Mouse (Mus musculus): ENCODE results near the gene Olfr502.
"Not testable (repeated sequence)": the region's sequence is repeated elsewhere in the genome, so short reads cannot be mapped to it uniquely, and the experiment has no call there.

Gene Olfr502

GRCm38 (mm10) chr7:108524965-108525364, at the start of gene Olfr502:
Olfr502 (minus strand) TSS chr7:108525065.
- no peak for DNase-seq

GRCm38 (mm10) chr7:108565693-108566092, 40.8 kb upstream of the Olfr502 start, which contains the start of gene Olfr504:
Olfr504 (minus strand) TSS chr7:108565793.
- no peak for DNase-seq

GRCm38 (mm10) chr7:108544227-108544626, 19.4 kb upstream of the Olfr502 start, which contains the start of gene Olfr503:
Olfr503 (plus strand) TSS chr7:108544527.
- DNase-seq, result not testable (repeated sequence)

GRCm38 (mm10) chr7:108542416-108542815, 17.6 kb upstream of the Olfr502 start:
- no peak for DNase-seq

Measured in lung, postnatal 14 days (tissue).